Mouse (Mus musculus): Measurements from ENCODE around the gene Pdlim1. TPM values are rescaled to one million over a fixed set of nuclear protein-coding genes. Genes with fewer than 3 reads are reported as not detected.

Pdlim1 gene
- polyA plus RNA-seq, 1 experiment = 205 TPM

DNA sequence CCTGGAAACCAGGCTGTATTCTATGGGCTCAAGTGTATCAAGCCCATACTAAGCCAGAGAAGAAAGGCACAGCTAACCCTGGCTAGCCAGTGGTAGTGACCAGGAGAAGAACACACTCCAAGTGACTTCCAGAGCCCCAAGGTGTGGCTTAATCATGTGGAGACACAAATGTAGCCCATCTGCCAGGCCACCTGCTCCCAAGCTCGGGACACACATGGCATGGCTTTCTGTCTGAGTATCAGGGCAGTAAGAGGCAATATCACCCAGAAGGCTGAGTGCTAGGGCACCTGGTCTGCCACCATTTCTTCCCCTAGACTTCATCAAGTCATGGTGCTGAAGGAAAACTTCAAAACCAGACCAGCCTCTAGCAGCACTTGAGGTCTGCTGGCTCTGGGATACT is 22.6 kb upstream of the Pdlim1 start:
- no peak overlapping the region for H3K27ac ChIP-seq (ENCODE audit: insufficient read depth, low read length)
- no peak for TF ChIP-seq POLR2A (IDR thresholded peaks at IDR 0.05; ENCODE audit: insufficient read depth, low read length)
- no peak for TF ChIP-seq EP300 (IDR thresholded peaks at IDR 0.05; ENCODE audit: insufficient read depth, low read depth, low read length)
- no peak for TF ChIP-seq CTCF (IDR thresholded peaks at IDR 0.05; ENCODE audit: low read depth, low read length)
- no peak overlapping the region for H3K4me3 ChIP-seq (ENCODE audit: low read depth, low read length)
- H3K9me3 ChIP-seq (replicated peaks; ENCODE audit: control insufficient read depth, insufficient read depth, low read length, poor library complexity, severe bottlenecking) = no peaks in the 10 kb centered on the region
- no peaks in the 10 kb centered on the region for H3K4me1 ChIP-seq (ENCODE audit: control insufficient read depth, insufficient read depth, low read length)
- no peak overlapping the region for H3K9ac ChIP-seq (ENCODE audit: low read depth, poor library complexity, severe bottlenecking)
- no peaks in the 10 kb centered on the region for H3K27me3 ChIP-seq (ENCODE audit: control insufficient read depth, insufficient read depth, low read length, poor library complexity, severe bottlenecking)
- H3K36me3 ChIP-seq (ENCODE audit: control insufficient read depth, insufficient read depth, low read length, poor library complexity, severe bottlenecking) = no peaks in the 10 kb centered on the region

DNA sequence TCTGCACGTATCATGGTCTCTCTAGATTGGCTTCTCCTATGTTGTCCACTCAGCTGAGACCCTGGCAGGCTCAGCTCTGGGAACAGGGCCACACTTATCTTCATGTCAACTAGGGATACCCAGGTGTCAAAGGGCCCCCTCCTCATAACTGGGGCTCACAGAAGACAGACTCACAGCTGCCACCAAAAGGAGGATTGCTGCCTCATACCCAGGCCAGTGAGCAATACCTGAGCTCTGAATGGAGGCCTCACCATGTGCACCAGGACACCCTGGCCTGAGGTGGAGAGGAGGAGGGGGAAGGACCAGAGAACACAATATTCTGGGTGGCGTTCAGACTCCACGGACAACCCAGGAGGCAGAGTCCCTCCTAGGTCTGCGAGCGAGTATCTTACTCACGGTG is 22.1 kb upstream of the Pdlim1 start:
- Histone ChIP-seq H3K27me3 (ENCODE audit: control insufficient read depth, insufficient read depth, low read length, poor library complexity, severe bottlenecking) (no peaks in the 10 kb centered on the region), H3K9me3 (replicated peaks; ENCODE audit: control insufficient read depth, insufficient read depth, low read length, poor library complexity, severe bottlenecking) (no peaks in the 10 kb centered on the region), H3K9ac (ENCODE audit: low read depth, poor library complexity, severe bottlenecking) (no peak overlapping the region), H3K36me3 (ENCODE audit: control insufficient read depth, insufficient read depth, low read length, poor library complexity, severe bottlenecking) (no peaks in the 10 kb centered on the region), H3K27ac (ENCODE audit: insufficient read depth, low read length) (no peak overlapping the region), H3K4me1 (ENCODE audit: control insufficient read depth, insufficient read depth, low read length) (no peaks in the 10 kb centered on the region), H3K4me3 (ENCODE audit: low read depth, low read length) (no peak overlapping the region)
- TF ChIP-seq POLR2A (IDR thresholded peaks at IDR 0.05; ENCODE audit: insufficient read depth, low read length) (no peak), EP300 (IDR thresholded peaks at IDR 0.05; ENCODE audit: insufficient read depth, low read depth, low read length) (no peak), CTCF (IDR thresholded peaks at IDR 0.05; ENCODE audit: low read depth, low read length) (no peak)

DNA sequence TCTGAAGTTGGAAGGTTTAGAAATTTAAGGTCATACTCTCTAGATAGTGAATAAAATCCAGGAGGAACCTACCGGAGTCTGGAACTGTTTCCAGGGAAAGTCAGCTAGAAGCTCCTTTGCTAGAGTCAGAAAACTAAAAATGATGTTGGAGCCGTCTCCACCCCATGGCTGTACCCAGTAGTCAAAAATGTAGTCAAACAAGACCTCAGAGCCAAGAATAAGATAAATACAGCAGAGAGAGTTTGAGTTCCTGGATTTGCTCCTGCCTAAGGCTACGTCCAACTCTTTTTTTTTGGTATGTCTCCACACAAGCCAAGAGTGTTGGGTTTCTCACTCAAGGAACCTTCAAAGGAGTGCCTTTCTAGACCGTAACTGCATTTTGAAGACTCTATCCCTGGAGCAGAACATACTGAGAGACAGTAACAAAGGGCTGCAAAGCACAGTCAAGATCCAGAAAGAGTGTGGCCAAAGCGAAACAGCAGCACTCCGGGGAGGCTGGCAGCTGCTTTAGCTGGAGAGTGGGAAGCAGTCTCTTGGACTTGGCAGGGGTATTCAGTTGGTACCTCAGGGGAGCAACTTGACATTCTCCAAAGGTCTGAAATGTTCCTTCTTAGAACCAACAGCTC is 18.6 kb upstream of the Pdlim1 start:
- Histone ChIP-seq H3K27ac (ENCODE audit: insufficient read depth, low read length) (no peak overlapping the region), H3K27me3 (ENCODE audit: control insufficient read depth, insufficient read depth, low read length, poor library complexity, severe bottlenecking) (no peaks in the 10 kb centered on the region), H3K9ac (ENCODE audit: low read depth, poor library complexity, severe bottlenecking) (no peak overlapping the region), H3K4me3 (ENCODE audit: low read depth, low read length) (no peak overlapping the region), H3K4me1 (ENCODE audit: control insufficient read depth, insufficient read depth, low read length) (no peaks in the 10 kb centered on the region), H3K36me3 (ENCODE audit: control insufficient read depth, insufficient read depth, low read length, poor library complexity, severe bottlenecking) (no peaks in the 10 kb centered on the region), H3K9me3 (replicated peaks; ENCODE audit: control insufficient read depth, insufficient read depth, low read length, poor library complexity, severe bottlenecking) (no peaks in the 10 kb centered on the region)
- TF ChIP-seq CTCF (IDR thresholded peaks at IDR 0.05; ENCODE audit: low read depth, low read length) (no peak), EP300 (IDR thresholded peaks at IDR 0.05; ENCODE audit: insufficient read depth, low read depth, low read length) (no peak), POLR2A (IDR thresholded peaks at IDR 0.05; ENCODE audit: insufficient read depth, low read length) (no peak)

DNA sequence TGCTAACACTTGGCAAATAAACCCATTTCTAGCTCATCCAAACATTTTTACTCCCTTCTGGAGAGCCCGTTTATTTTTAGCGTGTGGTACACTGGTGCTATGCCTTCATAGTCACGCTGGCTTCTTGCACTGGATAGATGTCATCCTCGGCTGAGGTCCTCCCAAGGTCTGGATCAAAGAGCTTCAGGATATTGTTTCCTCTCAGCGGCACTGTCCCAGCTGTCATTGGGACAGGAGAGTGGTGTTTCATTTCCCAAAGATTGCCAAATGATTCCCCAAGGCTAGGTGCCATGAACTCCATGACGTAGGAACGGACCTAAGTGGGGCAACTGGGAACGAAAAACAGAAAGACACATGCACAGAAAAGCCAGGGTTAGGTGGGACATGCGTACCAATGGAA is 16.8 kb upstream of the Pdlim1 start:
- no peak overlapping the region for H3K27ac ChIP-seq (ENCODE audit: insufficient read depth, low read length)
- H3K4me3 ChIP-seq (ENCODE audit: low read depth, low read length) = no peak overlapping the region

DNA sequence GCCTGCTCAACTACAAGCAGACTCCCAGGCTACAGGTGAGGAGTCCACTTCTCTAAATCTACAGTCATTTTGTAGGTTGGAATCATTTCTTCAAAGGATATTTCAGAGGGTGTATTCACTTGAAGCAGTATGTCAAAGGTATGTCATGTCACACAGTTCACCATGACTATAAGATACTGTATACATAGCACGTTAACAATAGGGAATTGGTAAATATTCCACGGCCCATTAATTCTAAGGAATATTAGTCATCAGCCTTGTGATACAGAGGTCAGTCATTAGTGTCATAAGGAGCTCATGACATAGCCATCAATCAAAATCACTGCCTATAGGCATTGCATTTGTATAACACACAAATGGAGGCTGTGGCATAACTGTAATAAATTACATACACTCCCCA is 13.1 kb upstream of the Pdlim1 start:
- TF ChIP-seq EP300 (IDR thresholded peaks at IDR 0.05; ENCODE audit: insufficient read depth, low read depth, low read length) (no peak), POLR2A (IDR thresholded peaks at IDR 0.05; ENCODE audit: insufficient read depth, low read length) (no peak), CTCF (IDR thresholded peaks at IDR 0.05; ENCODE audit: low read depth, low read length) (no peak)
- Histone ChIP-seq H3K9ac (ENCODE audit: low read depth, poor library complexity, severe bottlenecking) (no peak overlapping the region), H3K27me3 (ENCODE audit: control insufficient read depth, insufficient read depth, low read length, poor library complexity, severe bottlenecking) (no peaks in the 10 kb centered on the region), H3K36me3 (ENCODE audit: control insufficient read depth, insufficient read depth, low read length, poor library complexity, severe bottlenecking) (no peaks in the 10 kb centered on the region), H3K9me3 (replicated peaks; ENCODE audit: control insufficient read depth, insufficient read depth, low read length, poor library complexity, severe bottlenecking) (no peaks in the 10 kb centered on the region), H3K4me3 (ENCODE audit: low read depth, low read length) (no peak overlapping the region), H3K27ac (ENCODE audit: insufficient read depth, low read length) (no peak overlapping the region), H3K4me1 (ENCODE audit: control insufficient read depth, insufficient read depth, low read length) (no peaks in the 10 kb centered on the region)

More for the DNA sequence above, 16.8 kb upstream of the Pdlim1 start:
- H3K4me1 ChIP-seq (ENCODE audit: control insufficient read depth, insufficient read depth, low read length) = no peaks in the 10 kb centered on the region
- no peaks in the 10 kb centered on the region for H3K36me3 ChIP-seq (ENCODE audit: control insufficient read depth, insufficient read depth, low read length, poor library complexity, severe bottlenecking)
- H3K9me3 ChIP-seq (replicated peaks; ENCODE audit: control insufficient read depth, insufficient read depth, low read length, poor library complexity, severe bottlenecking) = no peaks in the 10 kb centered on the region
- H3K9ac ChIP-seq (ENCODE audit: low read depth, poor library complexity, severe bottlenecking) = no peak overlapping the region
- no peaks in the 10 kb centered on the region for H3K27me3 ChIP-seq (ENCODE audit: control insufficient read depth, insufficient read depth, low read length, poor library complexity, severe bottlenecking)
- TF ChIP-seq EP300 (IDR thresholded peaks at IDR 0.05; ENCODE audit: insufficient read depth, low read depth, low read length) (no peak), CTCF (IDR thresholded peaks at IDR 0.05; ENCODE audit: low read depth, low read length) (no peak), POLR2A (IDR thresholded peaks at IDR 0.05; ENCODE audit: insufficient read depth, low read length) (no peak)

DNA sequence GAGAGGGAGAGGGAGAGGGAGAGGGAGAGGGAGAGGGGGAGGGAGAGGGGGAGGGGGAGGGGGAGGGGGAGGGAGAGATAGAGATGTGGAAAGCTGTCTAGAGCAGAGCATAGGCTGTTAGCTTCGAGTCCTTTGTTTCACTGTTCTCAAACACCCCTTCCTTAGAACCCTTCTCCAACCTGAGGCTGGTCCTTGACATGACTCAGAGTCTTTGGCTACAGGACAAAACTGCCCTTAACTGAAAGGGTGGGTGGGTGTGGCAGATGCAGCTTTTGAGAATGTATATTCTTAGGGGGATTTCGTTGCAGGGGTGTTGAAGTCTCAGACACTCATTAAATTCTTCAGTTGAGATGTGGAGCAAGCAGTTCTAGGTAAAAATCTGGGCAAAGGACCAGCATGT is 11.8 kb upstream of the Pdlim1 start:
- Histone ChIP-seq H3K27me3 (ENCODE audit: control insufficient read depth, insufficient read depth, low read length, poor library complexity, severe bottlenecking) (no peaks in the 10 kb centered on the region), H3K27ac (ENCODE audit: insufficient read depth, low read length) (no peak overlapping the region), H3K36me3 (ENCODE audit: control insufficient read depth, insufficient read depth, low read length, poor library complexity, severe bottlenecking) (no peaks in the 10 kb centered on the region), H3K4me3 (ENCODE audit: low read depth, low read length) (no peak overlapping the region), H3K4me1 (ENCODE audit: control insufficient read depth, insufficient read depth, low read length) (no peaks in the 10 kb centered on the region), H3K9ac (ENCODE audit: low read depth, poor library complexity, severe bottlenecking) (no peak overlapping the region), H3K9me3 (replicated peaks; ENCODE audit: control insufficient read depth, insufficient read depth, low read length, poor library complexity, severe bottlenecking) (no peaks in the 10 kb centered on the region)
- no peak for TF ChIP-seq CTCF (IDR thresholded peaks at IDR 0.05; ENCODE audit: low read depth, low read length)
- TF ChIP-seq POLR2A (IDR thresholded peaks at IDR 0.05; ENCODE audit: insufficient read depth, low read length) = no peak
- TF ChIP-seq EP300 (IDR thresholded peaks at IDR 0.05; ENCODE audit: insufficient read depth, low read depth, low read length) = no peak

All from ES-Bruce4 (cell line).